ENCODE assay signal across 8 mouse cellular contexts in the genomic region with DNA sequence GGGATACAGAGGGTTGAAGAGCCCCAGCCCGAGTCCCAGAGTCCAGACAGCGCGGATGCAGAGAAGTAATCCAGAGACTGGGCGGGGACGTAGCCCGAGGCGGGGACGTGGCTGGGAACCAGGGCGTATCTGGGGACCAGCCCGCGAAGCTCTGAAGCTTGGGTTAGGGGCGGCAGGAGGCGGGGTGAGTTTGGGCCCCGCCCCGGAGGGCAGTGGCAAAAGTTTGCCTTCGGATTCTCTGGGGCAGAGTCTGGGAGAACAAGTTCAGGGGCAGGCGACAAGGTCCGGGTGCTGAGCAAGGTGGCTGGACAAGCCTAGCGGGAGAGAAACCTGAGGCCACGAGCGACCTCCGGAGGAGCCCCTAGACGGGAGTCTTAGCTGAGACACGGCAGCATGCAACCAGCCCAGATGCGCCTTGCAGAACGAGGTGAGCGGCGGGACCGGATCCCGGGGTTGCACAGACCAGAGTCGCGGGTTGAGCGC. TPM values are rescaled to one million over a fixed set of nuclear protein-coding genes. Genes with fewer than 3 reads are reported as not detected.
DNase-seq lines count a peak whose midpoint lies in the region; ATAC-seq and TF ChIP-seq lines count a peak whose summit lies in the region.

Gene S1pr3 (plus strand): TSS at position 121 of the 483 bp plus-strand sequence.

- in situ Hi-C loops in ES-E14 (cut with MboI; ENCODE audit: low sequenced_read_pairs in 2 of 2, unreplicated experiment in 2 of 2) = loop anchor here in 1 of 2 experiments (25.0 kb wide), 1 partner anchor 221 kb away; no protein-coding TSS in a partner anchor

- WGBS in intestine, embryonic 14.5 days = under 1% methylated on average over 33 of the region's 33 CpGs
- WGBS in liver, embryonic 16.5 days (ENCODE audit: insufficient replicate concordance) = under 1% methylated on average over 33 of the region's 33 CpGs
- WGBS in neural tube, embryonic 13.5 days = under 1% methylated on average over 33 of the region's 33 CpGs

- peak within 1 kb of the TSS; percentile 61 for H3K4me2 ChIP-seq in intestine, embryonic 14.5 days (ENCODE audit: low read length)
- H3K4me2 ChIP-seq in liver, embryonic 16.5 days (ENCODE audit: low read depth, low read length) = peak within 1 kb of the TSS; percentile 53
- H3K4me2 ChIP-seq in neural tube, embryonic 13.5 days = peak within 1 kb of the TSS; percentile 61

- no peaks in the 10 kb centered on the region for H3K9me3 ChIP-seq in ES-E14 (ENCODE audit: control insufficient read depth, insufficient read depth, low read depth, low read length)
- no peaks in the 10 kb centered on the region for H3K9me3 ChIP-seq in intestine, embryonic 14.5 days (ENCODE audit: control insufficient read depth, low read length)
- H3K9me3 ChIP-seq in liver, embryonic 16.5 days (replicated peaks; ENCODE audit: control insufficient read depth, low read length) = no peaks in the 10 kb centered on the region
- H3K9me3 ChIP-seq in neural tube, embryonic 13.5 days = no peaks in the 10 kb centered on the region

- no peaks in the 10 kb centered on the region for H3K36me3 ChIP-seq in ES-E14 (ENCODE audit: control insufficient read depth, insufficient read depth, low read length, poor library complexity, severe bottlenecking)
- H3K36me3 ChIP-seq in intestine, embryonic 14.5 days (ENCODE audit: control insufficient read depth, insufficient read depth, low read length) = no peaks in the 10 kb centered on the region
- H3K36me3 ChIP-seq in liver, embryonic 16.5 days (ENCODE audit: control insufficient read depth, insufficient read depth) = no peaks in the 10 kb centered on the region
- H3K36me3 ChIP-seq in neural tube, embryonic 13.5 days = no peaks in the 10 kb centered on the region

- peak; percentile 59 for ATAC-seq in common myeloid progenitor, adult 5-6 weeks (replicated peaks; ENCODE audit: low read depth, poor library complexity, severe bottlenecking)
- peak; percentile 89 for ATAC-seq in intestine, embryonic 14.5 days (replicated peaks; ENCODE audit: low FRiP score, low TSS enrichment, low read depth)
- peak; percentile 41; the same call in 1 of the 2 replicates for ATAC-seq in liver, embryonic 16.5 days (ENCODE audit: low read depth)
- peak; percentile 70 for ATAC-seq in neural tube, embryonic 13.5 days (ENCODE audit: low read depth)

- H3K4me3 ChIP-seq in ES-E14 (ENCODE audit: insufficient read depth in 1 of 2, low read depth in 1 of 2, low read length in 2 of 2, poor library complexity in 1 of 2, severe bottlenecking in 1 of 2) = peak within 1 kb of the TSS; percentile 56 to 61
- H3K4me3 ChIP-seq in intestine, embryonic 14.5 days (ENCODE audit: low read depth, low read length) = peak within 1 kb of the TSS; percentile 68
- peak within 1 kb of the TSS; percentile 45 for H3K4me3 ChIP-seq in liver, embryonic 16.5 days (ENCODE audit: low read depth, low read length)
- peak within 1 kb of the TSS; percentile 38 for H3K4me3 ChIP-seq in neural tube, embryonic 13.5 days

- H3K27ac ChIP-seq in ES-E14 (ENCODE audit: insufficient read depth, low read depth, low read length, poor library complexity, severe bottlenecking) = no peak within 1 kb of the TSS
- peak within 1 kb of the TSS; percentile 69 for H3K27ac ChIP-seq in intestine, embryonic 14.5 days (ENCODE audit: low read depth)
- H3K27ac ChIP-seq in liver, embryonic 16.5 days (ENCODE audit: low read length) = no peak within 1 kb of the TSS
- H3K27ac ChIP-seq in neural tube, embryonic 13.5 days (replicated peaks) = no peak within 1 kb of the TSS

- H3K9ac ChIP-seq in ES-E14 (ENCODE audit: insufficient read depth, low read depth, low read length, poor library complexity, severe bottlenecking) = peak within 1 kb of the TSS; percentile 51
- H3K9ac ChIP-seq in intestine, embryonic 14.5 days (ENCODE audit: low read length) = peak within 1 kb of the TSS; percentile 80
- no peak within 1 kb of the TSS; the same call in 1 of the 2 replicates for H3K9ac ChIP-seq in liver, embryonic 16.5 days (ENCODE audit: low read depth, low read length)
- peak within 1 kb of the TSS; percentile 64 for H3K9ac ChIP-seq in neural tube, embryonic 13.5 days

- H3K27me3 ChIP-seq in intestine, embryonic 14.5 days (replicated peaks; ENCODE audit: control insufficient read depth, insufficient read depth, low read length) = no peaks in the 10 kb centered on the region
- peaks cover 28% of the 10 kb centered on the region for H3K27me3 ChIP-seq in liver, embryonic 16.5 days (ENCODE audit: control insufficient read depth, insufficient read depth, low read depth, low read length)
- peaks cover 29% of the 10 kb centered on the region for H3K27me3 ChIP-seq in neural tube, embryonic 13.5 days

- peak; percentile 82 for DNase-seq in ES-E14 (ENCODE audit: low read depth, low spot score)
- DNase-seq in gastrocnemius, postnatal 4 days (ENCODE audit: low spot score in 2 of 2) = peak; percentile 52 to 77
- peak; percentile 86 for DNase-seq in intestine, embryonic 14.5 days (ENCODE audit: low spot score)
- DNase-seq in urinary bladder, postnatal 36 days (ENCODE audit: low spot score in 2 of 2) = peak; percentile 8 to 46
- DNase-seq in layer of hippocampus, adult 18-20 months (ENCODE audit: low spot score in 2 of 2) = no peak

- peaks cover 3 to 8% of the 10 kb centered on the region in 2 experiments; a peak in 3 of 4 replicates for H3K4me1 ChIP-seq in ES-E14 (ENCODE audit: control insufficient read depth in 2 of 2, insufficient read depth in 2 of 2, low read length in 2 of 2, poor library complexity in 1 of 2)
- H3K4me1 ChIP-seq in intestine, embryonic 14.5 days (replicated peaks; ENCODE audit: control insufficient read depth, insufficient read depth, low read length) = peaks cover 17% of the 10 kb centered on the region; the same call in 1 of the 2 replicates
- H3K4me1 ChIP-seq in liver, embryonic 16.5 days (ENCODE audit: control insufficient read depth, low read depth, low read length) = no peaks in the 10 kb centered on the region; the same call in 1 of the 2 replicates
- H3K4me1 ChIP-seq in neural tube, embryonic 13.5 days (replicated peaks) = peaks cover 20% of the 10 kb centered on the region

TF ChIP-seq in ES-E14, 5 proteins besides CTCF, POLR2A, EP300 and RAD21:
- TF ChIP-seq ZNF384 (IDR thresholded peaks at IDR 0.05; ENCODE audit: low read depth, low read length) (no peak), CHD2 (IDR thresholded peaks at IDR 0.05; ENCODE audit: low read depth, low read length) (no peak), HCFC1 (IDR thresholded peaks at IDR 0.05; ENCODE audit: borderline replicate concordance, insufficient read depth, low read length) (no peak), MAFK (IDR thresholded peaks at IDR 0.05; ENCODE audit: insufficient read depth, low read depth, low read length) (no peak), ZC3H11A (IDR thresholded peaks at IDR 0.05; ENCODE audit: borderline replicate concordance, low read depth, low read length) (no peak)

RNA-seq across cellular contexts. Expression of gene S1pr3, which starts in this region (rescaled TPM):
- 1.2 and 2.6 TPM in 2 replicates for total RNA-seq in ES-E14 (2012; rRNA removed)
- 4.1 and 7.0 TPM in 2 replicates for total RNA-seq in common myeloid progenitor, adult 5-6 weeks (2017)
- total RNA-seq in gastrocnemius, postnatal 4 days (2021) = 10 to 100 TPM; 23.7 to 24.8 TPM
- polyA plus RNA-seq in intestine, embryonic 14.5 days (2014; fragmentation: Nextera tagmentation; extraction: Ambion mirVana) = 71.8 and 78.6 TPM in 2 replicates
- polyA plus RNA-seq in liver, embryonic 16.5 days (2015; fragmentation: Nextera tagmentation; extraction: Ambion mirVana) = 1.2 and 1.5 TPM in 2 replicates
- 12.0 and 15.3 TPM in 2 replicates for polyA plus RNA-seq in neural tube, embryonic 13.5 days (2015; fragmentation: Nextera tagmentation; extraction: Ambion mirVana)
- 1 to 10 TPM; 4.8 to 6.2 TPM for total RNA-seq in layer of hippocampus, adult 18-20 months (2021)

Comparison
In these comparisons a context has a peak if more than half of its experiments do, and no peak if none do; other contexts are left out.
1. DNase-seq: peak in ES-E14 (single experiment), gastrocnemius, postnatal 4 days (2 of 2), intestine, embryonic 14.5 days (single experiment) and urinary bladder, postnatal 36 days (2 of 2); none in layer of hippocampus, adult 18-20 months (0 of 2).
2. Peak in every context shown above with its lines, with median percentiles within 50 percentile points of each other: H3K4me3 ChIP-seq, ATAC-seq and H3K4me2 ChIP-seq.